Mouse (Mus musculus): ENCODE data around the gene Evi5l.
A peak's percentile ranks its signal among the peaks of the same experiment; 100 is the strongest.

The Evi5l gene

GRCm38 (mm10) chr8:4205246-4206123, 39.1 kb downstream of the Evi5l start:
- DNase-seq = no peak

DNA sequence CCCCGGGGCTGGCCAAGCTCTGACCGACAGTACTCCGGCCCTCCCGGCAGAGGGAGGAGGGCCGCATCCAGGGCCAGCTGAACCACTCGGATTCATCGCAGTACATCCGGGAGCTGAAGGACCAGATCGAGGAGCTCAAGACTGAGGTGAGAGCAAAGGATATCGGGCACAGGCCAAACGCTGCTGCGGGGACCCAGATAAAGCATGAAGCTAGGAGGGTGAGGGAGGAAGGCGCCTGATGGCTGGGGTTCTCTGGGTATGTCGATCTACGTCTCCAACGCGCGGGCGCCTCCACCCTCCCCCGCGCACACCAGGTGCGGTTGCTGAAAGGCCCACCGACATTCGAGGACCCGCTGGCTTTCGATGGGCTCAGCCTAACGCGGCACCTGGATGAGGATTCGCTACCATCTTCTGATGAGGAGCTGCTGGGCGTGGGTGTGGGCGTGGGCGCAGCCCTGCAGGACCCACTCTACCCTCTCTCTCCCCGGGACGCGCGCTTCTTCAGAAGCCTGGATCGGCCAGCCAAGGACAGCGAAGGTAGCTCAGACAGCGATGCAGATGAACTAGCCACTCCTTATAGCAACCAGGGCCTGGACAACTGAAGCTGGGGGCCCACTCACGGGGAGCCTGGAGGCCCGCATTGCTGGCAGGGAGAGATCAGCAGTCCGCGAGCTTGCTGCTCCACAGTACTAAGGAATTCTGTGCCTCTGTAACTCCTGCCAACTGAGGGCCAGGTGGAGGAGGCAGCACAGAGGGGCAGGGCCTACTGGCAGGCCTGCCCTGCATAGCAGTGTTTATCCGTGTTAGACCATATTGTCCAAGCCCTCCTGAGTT, 40.0 kb downstream of the Evi5l start:
- peak; percentile 48 for DNase-seq

- DNase-seq = no peak
Observed at GRCm38 (mm10) chr8:4207016-4207350, 40.6 kb downstream of the Evi5l start.

GRCm38 (mm10) chr8:4211097-4211496, 44.7 kb downstream of the Evi5l start:
- no peak for DNase-seq

- no peak for DNase-seq
Observed at GRCm38 (mm10) chr8:4212809-4213209, 46.4 kb downstream of the Evi5l start.

- DNase-seq = no peak
Observed at GRCm38 (mm10) chr8:4213210-4214005, 47.0 kb downstream of the Evi5l start.

DNA sequence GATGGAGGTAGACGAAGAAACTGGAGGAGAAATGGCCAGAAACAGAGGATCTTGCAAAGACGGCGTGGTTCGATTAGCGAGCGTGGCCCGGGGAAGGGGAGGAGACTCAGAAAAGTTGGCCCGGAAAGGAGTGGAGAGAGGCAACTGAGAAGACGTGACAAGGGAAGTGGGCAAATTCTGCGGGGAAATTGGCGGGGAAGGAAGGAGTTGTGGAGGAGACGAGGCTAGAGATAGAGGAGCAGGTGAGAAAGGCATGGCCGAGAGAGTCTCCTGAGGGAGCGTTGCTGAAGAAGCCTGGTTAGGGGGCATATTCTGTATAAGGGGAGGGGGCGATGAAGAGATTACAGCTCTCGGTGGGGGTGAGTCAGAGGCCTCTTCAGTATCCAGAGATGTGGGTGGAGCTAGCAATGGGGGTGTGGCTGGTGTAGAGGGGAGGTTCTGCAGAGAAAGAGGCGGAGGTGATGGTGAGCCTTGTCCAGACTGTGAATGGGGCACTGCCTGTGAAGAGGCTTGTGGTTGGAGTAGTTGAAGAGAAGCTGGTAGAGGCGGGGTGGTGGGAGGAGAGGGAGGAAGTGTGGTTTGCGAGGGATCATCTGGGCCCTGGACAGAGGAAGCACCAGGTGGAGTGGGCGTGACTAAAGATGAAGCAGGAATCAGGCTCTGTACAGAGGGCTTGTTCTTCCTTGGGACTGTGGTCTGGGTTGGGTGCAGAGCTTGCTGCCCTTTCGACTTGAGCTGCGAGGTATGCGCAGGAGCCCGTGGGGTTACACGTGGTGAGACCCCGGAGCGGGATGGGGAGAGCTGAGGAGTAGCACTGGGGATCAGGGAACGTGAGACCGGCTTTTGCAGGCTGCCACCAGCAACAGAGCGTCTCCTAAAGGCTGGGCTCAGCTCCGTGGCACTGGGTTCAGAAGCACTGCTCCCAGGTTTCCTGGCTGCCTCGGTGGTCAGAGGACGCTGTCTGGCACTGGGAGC, 47.9 kb downstream of the Evi5l start:
- no peak for DNase-seq

GRCm38 (mm10) chr8:4216296-4216695, 49.9 kb downstream of the Evi5l start:
- DNase-seq = no peak

GRCm38 (mm10) chr8:4216791-4217621, 50.6 kb downstream of the Evi5l start, which contains the start of gene Prr36:
Gene Prr36 (minus strand): TSS chr8:4217459.
- peak; percentile 75 for DNase-seq

DNA sequence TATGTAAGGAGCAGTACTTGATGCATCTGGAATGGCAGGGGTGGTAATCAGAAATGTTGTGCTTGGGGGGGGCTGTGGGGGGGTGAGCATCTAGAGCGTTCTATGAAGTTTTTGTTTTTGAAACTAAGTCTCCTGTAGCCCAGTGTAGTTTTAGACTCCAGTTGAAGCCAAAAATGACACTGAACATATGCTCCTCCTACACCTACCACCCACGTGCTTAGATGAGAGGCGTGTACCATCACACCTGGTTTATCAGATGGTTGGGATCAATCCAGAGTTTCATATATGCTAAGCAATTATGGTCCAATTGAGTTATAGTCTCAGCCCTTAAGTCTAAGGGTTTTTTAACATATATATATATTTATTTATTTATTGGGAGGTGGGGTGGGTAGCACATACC, 53.2 kb downstream of the Evi5l start:
- DNase-seq = peak; percentile 38

DNA sequence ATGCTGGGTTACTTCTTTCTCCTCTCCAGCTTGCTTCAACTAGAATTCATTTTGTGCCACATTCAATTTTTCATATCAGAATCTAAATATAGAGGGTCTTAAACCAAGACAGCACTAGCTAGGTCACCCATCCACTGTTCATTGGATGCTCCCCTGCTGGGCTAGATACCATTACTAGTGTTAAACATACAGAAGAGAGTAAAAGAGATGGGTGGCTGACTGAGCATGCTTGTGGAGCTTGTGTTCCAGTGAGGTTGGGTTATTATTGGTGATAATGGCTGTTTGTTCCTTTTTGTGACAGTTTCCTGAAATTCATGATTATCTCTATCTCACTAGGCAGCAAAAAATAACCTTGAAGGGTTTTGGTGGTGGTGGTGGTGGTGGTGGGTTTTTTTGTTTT, 55.7 kb downstream of the Evi5l start:
- DNase-seq = no peak

DNA sequence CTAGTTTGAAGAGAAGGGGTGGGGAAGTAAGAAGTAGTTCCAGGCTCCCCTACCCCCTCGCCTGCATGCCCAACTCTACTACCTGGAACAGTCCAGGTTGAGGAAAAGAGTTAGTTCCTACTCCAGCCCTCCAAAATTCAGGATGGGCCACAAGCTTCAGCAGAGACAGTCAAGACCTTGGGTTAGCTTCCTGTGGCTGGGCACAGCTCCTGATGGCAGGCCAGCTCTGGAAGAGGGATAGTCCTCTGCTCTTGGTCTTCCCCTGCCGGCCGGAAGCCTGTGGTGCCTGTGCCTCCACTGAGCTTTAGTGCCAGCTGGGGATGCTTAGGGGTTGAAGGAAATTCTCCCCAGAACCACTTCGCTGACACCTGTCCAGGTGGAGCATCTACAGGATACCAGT, 60.0 kb downstream of the Evi5l start:
- no peak for DNase-seq

- no peak for DNase-seq
Observed at GRCm38 (mm10) chr8:4226739-4227347, 60.5 kb downstream of the Evi5l start, which contains the start of gene Lrrc8e. Gene Lrrc8e (plus strand): TSS chr8:4226827.

- no peak for DNase-seq
Observed at GRCm38 (mm10) chr8:4227919-4228318, 61.6 kb downstream of the Evi5l start.

DNA sequence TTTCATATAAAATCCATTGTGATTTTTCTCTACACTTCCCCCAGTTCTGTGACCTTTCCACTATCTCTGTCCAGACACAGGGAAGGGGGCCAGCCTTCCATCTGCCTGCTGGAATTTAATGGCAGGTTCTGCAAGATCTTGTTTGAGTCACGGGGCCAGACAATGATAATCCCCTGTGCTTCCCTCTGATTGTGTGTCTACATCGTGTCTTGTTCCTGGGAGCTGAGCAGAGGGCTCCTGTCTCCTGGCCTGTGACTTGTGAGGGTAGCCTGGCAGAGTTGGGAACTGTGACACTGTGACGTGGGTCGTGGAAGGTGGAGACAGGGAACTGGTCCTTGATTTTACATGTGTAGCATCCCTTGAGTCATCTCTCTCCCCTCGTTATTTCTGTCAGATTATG, 63.4 kb downstream of the Evi5l start:
- DNase-seq = no peak

- DNase-seq = no peak
Observed at GRCm38 (mm10) chr8:4230612-4231351, 64.4 kb downstream of the Evi5l start.

GRCm38 (mm10) chr8:4237814-4238433, 71.6 kb downstream of the Evi5l start:
- no peak for DNase-seq

DNA sequence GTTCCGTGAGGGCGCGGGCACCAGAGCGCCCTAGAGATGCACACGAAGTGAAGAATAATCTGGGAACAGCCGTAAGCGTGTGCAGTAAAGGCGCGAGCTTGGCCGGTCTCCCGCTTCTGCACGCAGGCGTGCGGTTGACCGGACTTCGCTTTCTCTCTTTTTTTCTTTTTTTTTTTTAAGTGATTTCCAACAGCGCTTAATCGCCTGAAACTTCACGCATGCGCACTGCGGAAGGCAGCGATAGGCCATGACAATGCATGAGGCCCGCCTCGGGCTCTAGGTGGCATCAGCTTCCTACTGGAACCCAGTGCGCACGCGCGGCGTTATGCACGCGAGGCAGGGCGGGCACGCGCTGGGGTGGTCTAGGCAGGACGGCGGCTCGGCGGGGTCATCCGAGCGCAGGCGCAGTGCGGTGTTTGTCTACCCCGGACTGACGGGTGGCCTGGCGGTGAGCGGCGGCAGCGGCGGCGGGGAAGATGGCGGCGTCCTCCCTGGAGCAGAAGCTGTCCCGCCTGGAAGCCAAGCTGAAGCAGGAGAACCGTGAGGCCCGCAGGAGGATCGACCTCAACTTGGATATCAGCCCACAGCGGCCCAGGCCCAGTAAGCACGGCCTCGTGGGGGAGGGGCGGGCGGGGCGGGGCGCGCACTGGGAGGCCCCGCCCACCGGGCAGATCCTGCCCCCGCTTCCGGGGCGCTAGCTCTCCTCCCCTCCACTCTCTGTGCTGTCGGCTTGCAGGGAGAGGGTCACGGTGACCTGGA, 72.2 kb downstream of the Evi5l start, which contains the start of the genes Map2k7 and Gm49320:
Gene Map2k7, plus strand, starts transcription at position 307 of the 759 bp plus-strand sequence.
Gene Gm49320, plus strand, starts transcription at position 432 of the 759 bp plus-strand sequence.
- peak; percentile 100 for DNase-seq

Measured in right cerebral cortex, postnatal 25 days (tissue).